Mouse (Mus musculus): ENCODE results near the gene Gtpbp8. TPM values are rescaled to one million over a fixed set of nuclear protein-coding genes. Genes with fewer than 3 reads are reported as not detected.

Gene Gtpbp8
- total RNA-seq, 2 experiments from 2014 or later = 12.4 to 16.9 TPM

DNA sequence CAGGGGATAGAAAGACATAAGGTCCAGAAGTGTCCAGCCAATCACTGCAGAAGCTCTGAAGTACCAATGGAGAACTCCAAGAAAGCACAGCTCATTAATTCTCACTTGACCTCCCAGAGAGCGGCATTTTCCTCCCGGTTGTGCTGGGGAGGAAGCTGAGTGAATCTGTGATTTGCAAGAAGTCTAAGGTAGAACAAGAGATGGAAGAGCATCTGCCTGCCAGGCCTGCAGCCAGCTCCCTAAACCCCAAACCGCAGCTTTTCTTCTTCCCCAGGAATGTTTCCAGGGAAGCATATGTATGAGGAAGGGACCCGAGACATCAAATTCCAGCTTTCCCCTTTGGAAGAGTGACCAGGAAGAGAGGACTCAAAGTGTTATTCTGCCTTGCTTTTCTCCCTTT lies 57.7 kb downstream of the Gtpbp8 start:
- DNase-seq = no peak

DNA sequence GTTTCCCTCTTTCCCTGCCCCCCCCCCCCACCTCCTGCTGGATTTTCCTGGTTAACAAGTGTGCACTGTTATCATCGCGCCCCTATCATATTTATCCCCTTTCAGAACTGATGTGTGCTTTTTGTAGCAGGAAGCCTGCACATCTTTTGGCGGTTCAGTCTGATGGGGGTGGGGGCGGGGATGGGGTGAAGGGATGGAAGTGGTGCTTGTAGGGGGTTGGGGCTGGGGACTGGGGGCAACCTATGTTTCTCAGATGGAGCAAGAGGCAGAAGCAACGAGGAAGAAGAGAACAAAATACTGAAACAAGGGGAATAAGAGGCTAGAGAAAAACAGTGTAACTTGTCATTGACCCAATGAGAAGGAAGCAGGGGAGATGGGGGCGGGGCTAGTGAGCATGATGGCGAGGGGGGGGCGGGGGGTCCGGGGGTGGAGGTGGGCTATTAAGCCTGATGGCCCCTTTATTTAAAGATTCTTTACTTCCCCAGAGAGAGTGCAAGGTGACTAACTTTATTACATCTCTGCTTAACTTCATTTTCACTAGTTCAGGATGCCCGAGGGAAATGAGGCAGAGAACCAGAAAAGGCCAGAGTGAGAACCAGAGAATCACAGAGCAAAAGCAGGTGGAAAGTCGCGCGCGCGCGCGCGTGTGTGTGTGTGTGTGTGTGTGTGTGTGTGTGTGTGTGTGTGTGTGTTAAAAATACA lies 58.3 kb downstream of the Gtpbp8 start:
- no peak for DNase-seq

DNA sequence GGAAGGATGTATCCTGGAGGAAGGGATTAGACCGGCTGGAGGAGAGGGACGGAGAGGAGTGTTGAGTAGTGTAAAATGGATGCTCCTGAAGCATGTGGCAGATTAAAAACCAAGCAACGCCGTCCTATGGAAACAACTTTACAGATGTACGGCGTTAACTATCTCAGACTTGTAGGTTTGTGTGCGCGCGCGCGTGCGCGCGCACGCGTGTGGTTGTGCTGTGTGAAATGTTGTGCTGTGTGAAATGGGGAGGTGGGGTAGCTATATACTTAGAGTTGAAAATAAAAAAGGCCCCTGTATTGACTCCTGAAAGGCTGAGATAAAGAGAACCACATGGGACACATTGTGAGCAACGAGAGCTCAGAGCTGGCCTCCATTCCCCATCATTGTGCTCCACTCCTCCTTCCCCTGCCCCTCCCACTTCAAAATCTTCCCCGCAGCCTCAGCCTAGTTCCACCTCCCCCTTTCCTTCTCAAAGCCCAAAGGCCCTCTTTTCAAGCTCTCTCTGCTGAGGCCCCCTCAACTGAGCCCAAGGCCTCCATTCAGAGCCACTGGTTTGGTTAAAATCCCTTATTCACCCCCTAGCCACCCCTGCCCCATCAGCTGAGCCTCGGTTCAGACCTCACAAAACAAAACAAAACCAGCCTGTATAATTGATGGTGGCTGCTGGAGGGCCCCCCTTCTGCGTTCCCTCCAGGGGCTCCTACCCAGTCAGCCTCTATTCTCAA lies 59.0 kb downstream of the Gtpbp8 start:
- DNase-seq = no peak

Other genes with a start within 250 kb of the Gtpbp8 start
- 1 to 10 TPM; 8.8 to 9.3 TPM for gene Boc, start 187.5 kb downstream of the Gtpbp8 start, total RNA-seq (2021)
- gene Nepro, start 22.1 kb downstream of the Gtpbp8 start, total RNA-seq (2021) = 1 to 10 TPM; 6.9 to 7.0 TPM
- under 1 TPM; 0.36 to 0.50 TPM for gene Cd200r1, start 19.4 kb upstream of the Gtpbp8 start, total RNA-seq (2021)
- not detected for gene Cd200r4, start 65.4 kb upstream of the Gtpbp8 start, total RNA-seq (2021)
- gene Cd200r2, start 120.7 kb upstream of the Gtpbp8 start, total RNA-seq (2021) = not detected
- under 1 TPM; 0.32 to 0.57 TPM for gene Cd200r3, start 197.3 kb upstream of the Gtpbp8 start, total RNA-seq (2021)

All from heart, postnatal 4 days (tissue).